Mouse (Mus musculus) thymus, adult 18-20 months (tissue): ENCODE measurements around the gene Ykt6.
"Not testable (repeated sequence)": the region's sequence is repeated elsewhere in the genome, so short reads cannot be mapped to it uniquely, and the experiment has no call there.

Experiments
- DNase-seq, 2 experiments: peaks; one replicate each; pipeline ENCODE4 v3.0.0; 2022; ENCODE audit warnings: mixed read lengths in 2 of 2

The Ykt6 gene

DNA sequence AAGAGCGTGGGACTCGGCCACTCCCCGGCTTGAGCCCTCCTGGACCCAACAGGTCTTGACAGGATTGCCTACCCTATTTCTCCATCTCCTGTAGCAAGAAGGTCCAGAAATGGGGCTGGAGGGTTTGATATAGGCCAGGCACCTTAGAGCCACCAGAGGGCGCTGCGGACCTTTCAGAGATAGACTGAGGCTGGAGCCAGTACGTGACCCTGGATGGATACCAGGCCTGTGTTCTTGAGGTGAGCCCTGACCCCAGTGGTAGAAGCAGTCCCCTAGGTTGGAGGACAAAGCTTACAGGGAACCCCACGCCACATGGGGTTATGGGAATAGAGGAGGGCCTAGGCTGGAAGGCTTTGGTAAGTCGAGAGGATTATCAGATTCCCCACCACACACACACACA lies 40.5 kb downstream of the Ykt6 start:
- DNase-seq: peak; percentile 66 to 67

DNA sequence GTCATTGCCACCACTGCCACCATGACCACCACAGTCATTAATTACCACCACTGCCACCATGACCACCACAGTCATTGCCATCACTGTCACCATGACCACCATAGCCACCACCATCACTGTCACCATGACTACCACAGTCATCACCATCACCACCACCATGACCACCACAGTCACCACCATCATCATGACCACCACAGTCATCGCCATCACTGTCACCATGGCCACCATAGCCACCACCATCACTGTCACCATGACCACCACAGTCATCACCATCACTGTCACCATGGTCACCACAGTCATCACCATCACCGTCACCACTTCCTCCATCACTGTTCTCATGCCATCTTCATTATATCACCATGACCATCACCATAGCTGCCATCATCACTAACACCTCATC lies 43.0 kb downstream of the Ykt6 start:
- no peak for DNase-seq

DNA sequence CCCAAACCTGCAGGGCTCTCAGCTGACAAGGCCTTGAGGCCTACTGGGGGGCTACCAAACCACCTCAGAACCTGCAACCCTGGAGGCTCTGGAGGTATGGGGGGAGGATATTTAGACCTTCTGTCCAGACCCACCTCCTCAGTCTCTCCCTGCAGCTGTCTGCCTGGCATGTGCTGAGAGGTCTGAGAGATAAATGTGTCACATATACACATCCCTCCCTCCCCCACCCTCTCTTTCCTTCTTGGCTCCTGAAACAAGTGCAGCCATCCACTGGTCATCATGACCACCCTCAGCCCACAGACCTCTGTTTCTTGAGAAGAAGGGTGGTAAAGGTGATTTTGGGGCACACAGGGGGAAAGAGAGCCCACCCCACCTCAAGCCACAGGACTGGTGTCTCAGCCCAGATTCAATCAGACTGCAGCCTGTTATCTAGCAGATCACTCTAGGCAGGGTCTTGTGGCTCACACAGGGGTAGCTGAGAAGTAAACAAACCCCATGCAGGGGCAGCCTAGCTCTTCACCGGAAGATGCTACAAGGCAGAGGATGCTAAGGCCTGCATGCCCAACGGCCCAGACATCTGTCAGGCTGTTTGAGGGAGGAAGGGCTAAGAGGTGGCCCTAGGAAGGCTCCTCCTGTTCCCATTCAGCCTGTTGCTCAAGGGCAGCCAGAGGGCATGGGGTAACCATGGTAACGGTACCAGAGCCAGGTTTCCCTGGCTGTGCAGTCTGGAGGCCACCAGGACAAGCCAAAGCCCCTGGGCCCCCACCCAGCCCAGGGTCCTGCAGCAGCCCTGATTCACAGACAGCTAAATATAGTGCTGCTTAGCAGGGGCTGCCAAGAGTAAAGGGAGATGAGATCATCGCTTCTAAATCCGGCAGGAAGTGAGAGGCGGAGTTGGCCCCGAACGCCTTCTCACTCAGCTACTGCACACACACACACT lies 44.6 kb downstream of the Ykt6 start:
- DNase-seq: peak; percentile 51 to 73

DNA sequence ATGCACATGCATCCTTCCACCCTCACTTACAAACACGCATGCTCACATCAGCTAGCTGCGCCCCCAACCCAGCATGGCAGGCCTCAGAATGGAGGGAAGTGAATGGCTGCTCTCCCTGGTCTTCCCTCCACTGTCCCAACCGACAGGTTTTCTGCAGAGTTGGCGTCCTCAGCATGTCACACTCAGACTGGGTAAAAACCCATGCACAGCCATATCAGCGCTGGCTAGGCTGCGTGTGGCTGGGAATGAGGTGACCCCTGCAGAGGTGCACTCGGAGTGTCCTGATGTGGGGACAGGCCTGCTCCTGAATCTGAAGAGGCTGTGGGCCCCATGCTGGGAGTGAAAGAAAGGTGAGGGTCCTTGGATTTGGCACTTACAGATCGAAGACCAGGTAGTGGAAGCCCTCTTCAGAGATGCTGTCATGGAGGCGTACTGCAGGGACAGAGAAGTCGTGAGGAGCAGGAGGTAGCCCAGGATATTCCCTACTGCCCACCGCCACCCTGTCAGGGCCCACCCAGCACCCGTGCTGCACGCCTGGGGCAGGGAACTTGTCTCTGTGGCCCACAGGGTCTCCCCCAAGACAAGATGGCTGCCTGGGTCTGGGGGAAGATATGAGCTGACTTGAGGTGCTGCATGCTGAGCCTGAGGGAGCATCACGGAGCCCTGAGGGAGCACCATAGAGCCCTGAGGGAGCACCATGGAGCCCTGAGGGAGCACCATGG lies 45.6 kb downstream of the Ykt6 start:
- DNase-seq: no peak

DNA sequence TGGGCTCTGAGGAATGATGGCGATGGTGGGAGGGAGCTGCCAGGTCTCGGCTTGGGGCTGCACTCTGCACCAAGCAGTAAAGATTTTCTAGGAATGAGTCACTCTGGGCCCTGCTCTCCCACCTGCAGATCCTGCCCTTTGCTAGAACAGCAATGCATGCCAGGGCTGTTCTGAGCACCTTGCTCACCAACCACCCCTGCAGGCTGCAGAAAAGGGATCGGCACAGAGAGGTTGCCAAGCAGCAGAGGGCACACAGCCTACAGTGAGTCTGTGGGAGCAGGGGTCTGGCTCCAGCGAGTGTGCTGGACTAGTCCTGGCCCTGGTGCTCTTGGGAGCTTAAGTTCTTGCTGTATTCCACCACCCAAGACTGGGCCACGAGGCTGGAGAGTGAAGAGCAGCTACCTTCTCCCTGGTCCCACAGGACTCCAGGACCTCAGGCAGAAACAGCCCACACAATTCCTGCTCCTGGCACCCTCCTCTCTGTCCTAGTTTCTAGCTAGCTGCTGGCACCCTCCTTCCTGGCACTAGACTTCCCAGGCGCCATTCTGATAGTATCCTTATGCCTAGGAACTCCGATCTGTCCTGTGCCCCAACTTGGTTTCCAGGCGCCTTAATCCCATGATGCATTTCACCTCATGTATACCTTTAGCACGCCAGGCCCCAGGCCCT lies 46.6 kb downstream of the Ykt6 start:
- DNase-seq: no peak

DNA sequence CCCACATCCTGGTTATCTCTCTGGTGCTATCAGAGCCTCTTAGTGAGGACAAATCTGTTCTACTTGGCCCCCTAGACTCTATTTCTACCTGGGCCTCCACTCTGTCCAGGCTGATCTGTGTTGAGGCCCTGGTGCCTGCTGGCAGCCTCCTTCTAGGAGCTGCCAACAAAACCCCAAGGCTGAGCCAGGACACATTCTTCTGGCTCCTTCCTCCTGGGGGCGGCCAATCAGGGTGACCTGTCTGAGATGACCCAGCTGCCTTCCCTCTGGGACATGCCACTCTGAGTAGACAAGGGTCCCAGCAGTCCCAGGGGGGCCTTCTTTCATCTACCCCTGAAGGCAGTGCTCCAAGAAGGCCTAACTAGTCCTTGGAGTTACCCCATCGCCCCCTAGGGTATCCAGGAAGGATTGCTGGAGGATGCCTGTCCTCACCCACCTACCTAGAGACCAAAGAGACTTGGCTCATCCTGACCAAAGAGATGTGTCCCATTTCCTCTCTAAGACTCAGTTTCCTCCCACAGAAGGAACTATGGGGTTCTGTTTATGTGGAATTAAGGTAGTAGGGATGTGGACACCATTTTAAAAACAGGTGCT lies 47.6 kb downstream of the Ykt6 start:
- DNase-seq: no peak

DNA sequence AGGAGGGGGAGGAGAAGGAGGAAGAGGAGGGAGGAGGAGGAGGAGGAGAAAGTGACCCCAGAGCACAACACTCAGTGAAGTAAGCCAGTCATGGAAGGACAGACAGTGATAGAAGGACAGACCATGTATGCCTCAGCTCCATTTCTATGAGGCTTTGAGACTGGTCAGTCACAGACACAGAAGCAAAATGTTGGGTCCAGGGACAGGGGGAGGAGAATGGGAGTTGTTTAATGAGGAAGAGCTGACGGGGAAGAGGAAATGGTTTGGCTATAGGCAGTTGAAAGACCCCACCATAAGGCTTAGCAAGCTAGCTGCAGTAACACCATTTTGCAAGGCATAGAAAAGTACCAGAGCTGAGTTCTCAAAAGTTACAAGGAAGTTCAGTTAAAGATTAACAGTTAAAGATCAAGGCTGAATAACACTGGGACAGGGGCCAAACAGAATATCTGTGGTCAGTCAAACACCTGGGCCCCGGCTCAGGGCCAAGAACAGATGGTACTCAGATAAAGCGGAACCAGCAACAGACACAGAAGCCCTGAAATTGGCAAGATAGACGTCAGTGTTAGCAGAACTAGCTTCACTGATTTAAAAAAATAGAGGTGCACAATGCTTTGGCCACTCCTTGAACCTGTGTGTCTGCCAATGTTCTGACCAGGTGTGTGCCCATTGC lies 50.0 kb downstream of the Ykt6 start:
- not testable (repeated sequence) for DNase-seq

DNA sequence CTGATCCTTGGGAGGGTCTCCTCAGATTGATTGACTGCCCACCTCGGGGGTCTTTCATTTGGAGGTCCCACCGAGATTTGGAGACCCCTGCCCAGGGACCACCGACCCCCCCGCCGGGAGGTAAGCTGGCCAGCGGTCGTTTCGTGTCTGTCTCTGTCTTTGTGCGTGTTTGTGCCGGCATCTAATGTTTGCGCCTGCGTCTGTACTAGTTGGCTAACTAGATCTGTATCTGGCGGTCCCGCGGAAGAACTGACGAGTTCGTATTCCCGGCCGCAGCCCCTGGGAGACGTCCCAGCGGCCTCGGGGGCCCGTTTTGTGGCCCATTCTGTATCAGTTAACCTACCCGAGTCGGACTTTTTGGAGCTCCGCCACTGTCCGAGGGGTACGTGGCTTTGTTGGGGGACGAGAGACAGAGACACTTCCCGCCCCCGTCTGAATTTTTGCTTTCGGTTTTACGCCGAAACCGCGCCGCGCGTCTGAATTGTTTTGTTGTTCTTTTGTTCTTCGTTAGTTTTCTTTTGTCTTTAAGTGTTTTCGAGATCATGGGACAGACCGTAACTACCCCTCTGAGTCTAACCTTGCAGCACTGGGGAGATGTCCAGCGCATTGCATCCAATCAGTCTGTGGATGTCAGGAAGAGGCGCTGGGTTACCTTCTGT lies 51.0 kb downstream of the Ykt6 start:
- not testable (repeated sequence) for DNase-seq

DNA sequence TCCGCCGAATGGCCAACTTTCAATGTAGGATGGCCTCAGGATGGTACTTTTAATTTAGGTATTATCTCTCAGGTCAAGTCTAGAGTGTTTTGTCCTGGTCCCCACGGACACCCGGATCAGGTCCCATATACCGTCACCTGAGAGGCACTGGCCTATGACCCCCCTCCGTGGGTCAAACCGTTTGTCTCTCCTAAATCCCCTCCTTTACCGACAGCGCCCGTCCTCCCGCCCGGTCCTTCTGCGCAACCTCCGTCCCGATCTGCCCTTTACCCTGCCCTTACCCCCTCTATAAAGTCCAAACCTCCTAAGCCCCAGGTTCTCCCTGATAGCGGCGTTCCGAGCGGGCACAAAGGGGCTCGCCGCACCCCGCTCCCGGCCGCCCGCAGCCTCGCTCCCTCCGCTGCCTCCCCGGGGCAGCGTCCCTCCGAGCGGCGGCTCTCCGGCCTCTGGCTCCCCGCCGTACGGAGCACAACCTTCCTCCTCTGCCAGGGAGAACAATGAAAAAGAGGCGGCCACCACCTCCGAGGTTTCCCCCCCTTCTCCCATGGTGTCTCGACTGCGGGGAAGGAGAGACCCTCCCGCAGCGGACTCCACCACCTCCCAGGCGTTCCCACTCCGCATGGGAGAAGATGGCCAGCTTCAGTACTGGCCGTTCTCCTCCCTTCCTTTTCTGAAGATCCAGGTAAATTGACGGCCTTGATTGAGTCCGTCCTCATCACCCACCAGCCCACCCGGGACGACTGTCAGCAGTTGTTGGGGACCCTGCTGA lies 51.7 kb downstream of the Ykt6 start:
- DNase-seq: not testable (repeated sequence)

DNA sequence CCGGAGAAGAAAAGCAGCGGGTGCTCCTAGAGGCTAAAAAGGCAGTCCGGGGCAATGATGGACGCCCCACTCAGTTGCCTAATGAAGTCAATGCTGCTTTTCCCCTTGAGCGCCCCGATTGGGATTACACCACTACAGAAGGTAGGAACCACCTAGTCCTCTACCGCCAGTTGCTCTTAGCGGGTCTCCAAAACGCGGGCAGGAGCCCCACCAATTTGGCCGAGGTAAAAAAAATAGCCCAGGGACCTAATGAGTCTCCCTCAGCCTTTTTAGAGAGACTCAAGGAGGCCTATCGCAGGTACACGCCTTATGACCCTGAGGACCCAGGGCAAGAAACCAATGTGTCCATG lies 52.3 kb downstream of the Ykt6 start:
- DNase-seq: not testable (repeated sequence)

DNA sequence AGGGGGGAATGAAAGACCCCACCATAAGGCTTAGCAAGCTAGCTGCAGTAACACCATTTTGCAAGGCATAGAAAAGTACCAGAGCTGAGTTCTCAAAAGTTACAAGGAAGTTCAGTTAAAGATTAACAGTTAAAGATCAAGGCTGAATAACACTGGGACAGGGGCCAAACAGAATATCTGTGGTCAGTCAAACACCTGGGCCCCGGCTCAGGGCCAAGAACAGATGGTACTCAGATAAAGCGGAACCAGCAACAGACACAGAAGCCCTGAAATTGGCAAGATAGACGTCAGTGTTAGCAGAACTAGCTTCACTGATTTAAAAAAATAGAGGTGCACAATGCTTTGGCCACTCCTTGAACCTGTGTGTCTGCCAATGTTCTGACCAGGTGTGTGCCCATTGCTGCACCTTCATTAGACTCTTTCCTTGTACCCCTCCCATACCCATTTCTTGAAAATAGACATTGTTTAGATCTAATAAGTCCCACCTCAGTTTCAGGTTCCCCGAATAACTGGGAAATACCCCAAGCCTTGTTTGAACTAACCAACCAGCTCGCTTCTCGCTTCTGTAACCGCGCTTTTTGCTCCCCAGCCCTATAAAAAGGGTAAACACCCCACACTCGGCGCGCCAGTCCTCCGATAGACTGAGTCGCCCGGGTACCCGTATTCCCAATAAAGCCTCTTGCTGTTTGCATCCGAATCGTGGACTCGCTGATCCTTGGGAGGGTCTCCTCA lies 55.4 kb downstream of the Ykt6 start:
- not testable (repeated sequence) for DNase-seq

DNA sequence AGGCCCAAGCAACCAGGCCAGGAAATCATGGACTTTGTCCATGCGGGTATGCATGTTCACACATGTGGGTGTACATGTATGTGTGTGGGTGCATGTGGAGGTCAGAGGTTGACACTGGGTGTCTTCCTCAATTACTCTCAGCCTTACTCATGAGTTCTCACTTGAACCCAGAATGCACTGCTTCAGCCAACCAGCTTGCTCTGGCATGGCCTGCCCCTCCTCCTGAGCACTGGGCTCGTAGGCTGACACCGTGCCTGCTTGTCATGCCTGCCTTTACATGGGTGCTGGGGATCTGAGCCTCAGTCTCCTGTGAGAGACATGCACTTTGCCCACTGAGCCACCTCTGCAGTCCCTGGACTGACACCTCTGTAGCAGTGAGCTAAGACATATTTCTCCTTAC lies 56.4 kb downstream of the Ykt6 start:
- no peak for DNase-seq

DNA sequence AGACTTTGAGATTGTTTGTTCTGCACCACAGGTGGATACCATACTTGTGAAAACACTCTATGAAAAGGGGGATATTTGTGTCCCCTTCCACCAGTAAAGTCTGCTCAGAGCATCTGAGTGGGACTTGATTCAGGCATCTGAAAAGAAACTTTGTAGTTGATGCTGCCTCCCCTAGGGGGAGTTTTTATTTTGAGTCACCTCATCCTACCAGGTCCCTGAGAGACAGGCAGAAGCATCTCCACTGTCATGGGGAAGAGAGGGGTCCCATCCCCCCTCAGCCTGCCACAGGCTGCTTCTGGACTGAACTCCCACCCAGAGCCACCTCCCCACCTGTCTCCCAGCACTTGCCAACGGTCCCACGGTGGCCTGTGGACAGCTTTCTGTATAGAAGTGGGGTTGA lies 57.9 kb downstream of the Ykt6 start:
- no peak for DNase-seq

DNA sequence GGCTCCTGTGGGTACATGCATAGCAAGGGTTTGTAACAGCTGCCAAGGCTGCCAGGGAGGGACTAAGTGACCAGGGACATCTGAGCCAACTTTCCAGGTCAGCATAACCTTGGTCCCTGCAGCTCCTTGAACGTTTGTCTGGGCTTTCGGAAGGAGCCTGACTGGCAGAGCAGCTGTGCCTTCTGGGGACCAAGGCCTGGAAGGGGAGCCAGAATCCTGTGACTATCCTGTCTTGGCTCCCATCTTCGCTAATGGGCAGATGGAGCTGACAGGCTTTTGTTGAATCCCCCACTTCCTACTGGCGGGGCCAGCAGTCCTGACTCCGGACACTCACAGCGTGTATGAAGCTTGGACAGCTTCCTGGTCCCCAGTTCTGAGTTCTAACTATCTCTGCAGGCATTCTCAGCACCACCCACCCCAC lies 59.5 kb downstream of the Ykt6 start:
- no peak for DNase-seq

DNA sequence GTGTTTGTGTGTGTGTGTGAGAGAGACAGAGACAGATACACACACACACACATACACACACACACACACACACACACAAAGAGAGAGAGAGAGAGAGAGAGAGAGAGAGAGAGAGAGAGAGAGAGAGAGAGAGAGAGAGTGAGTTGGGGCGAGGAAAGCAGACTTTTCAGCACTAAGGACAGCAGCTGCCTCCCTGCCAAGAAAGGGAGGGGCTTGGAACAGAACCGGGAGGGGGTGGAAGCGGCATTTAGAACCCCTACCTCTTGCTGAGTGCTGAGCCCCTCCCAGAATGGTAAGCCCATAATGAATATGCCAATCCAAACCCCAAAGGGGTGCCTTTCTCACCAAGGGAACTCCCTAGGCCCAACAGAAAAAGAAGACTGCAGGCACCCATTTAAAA lies 60.9 kb downstream of the Ykt6 start:
- DNase-seq: no peak

DNA sequence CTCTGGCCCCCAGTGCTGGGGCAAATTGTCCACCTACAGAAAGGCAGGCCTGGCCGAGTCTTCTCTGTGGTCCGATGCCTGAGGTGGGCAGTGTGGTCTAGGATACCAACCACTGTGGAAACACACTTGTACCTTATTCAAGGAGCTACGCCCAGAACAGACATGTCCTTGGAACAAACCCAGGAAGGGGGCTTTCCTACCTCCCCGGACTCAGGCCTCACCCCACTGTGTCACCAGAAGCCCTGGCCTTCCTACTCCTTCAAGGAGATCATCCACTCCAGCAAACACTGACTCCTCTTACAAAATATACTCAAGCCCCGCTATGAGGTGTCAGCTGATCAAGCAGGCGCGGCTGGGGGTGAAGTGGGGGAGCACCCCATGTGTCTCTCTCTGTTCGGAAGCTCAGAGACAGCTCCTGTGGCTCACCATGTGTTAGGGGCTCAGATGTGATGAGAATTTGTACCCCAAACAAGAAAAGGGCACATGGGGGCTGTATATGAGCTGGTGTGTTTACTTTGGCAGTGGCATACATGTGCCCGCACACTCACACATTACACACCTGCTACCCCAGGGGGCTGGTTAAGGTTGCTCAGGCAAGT lies 61.4 kb downstream of the Ykt6 start:
- DNase-seq: peak in 1 of 2 experiments; percentile 42
